Mouse (Mus musculus) heart, adult 2 months (tissue): Measurements from ENCODE around the gene Zfp644. TPM values are rescaled to one million over a fixed set of nuclear protein-coding genes. Genes with fewer than 3 reads are reported as not detected.
A peak's percentile ranks its signal among the peaks of the same experiment; 100 is the strongest.

Experiments used
- DNase-seq, 2 experiments: peaks; one replicate each; pipeline ENCODE4 v3.0.0; 2021
- H3K27ac ChIP-seq: fragments of 200-600 bp; 2 replicates; pipeline ENCODE4 v1.8.1; 2022
- H3K27me3 ChIP-seq: fragments of 200-500 bp; 2 replicates; pipeline ENCODE4 v1.6.1; 2012; ENCODE audit warnings: mild to moderate bottlenecking, low read length, inconsistent platforms, mixed read lengths; ENCODE audit not compliant: control insufficient read depth, insufficient read depth
- H3K36me3 ChIP-seq: fragments of 200-500 bp; 2 replicates; pipeline ENCODE4 v1.6.1; 2012; ENCODE audit warnings: low read length, inconsistent platforms; ENCODE audit not compliant: control insufficient read depth, insufficient read depth
- H3K4me1 ChIP-seq: fragments of 200-500 bp; 2 replicates; pipeline ENCODE4 v1.6.1; 2011; ENCODE audit warnings: low read length; ENCODE audit not compliant: control insufficient read depth, insufficient read depth
- H3K4me3 ChIP-seq: fragments of 200-600 bp; 2 replicates; pipeline ENCODE4 v1.8.1; 2022
- H3K79me2 ChIP-seq: fragments of 200-500 bp; replicated peaks from 2 replicates; pipeline ENCODE4 v1.6.1; 2012; ENCODE audit warnings: mild to moderate bottlenecking, inconsistent platforms, low read length, moderate library complexity, mixed read lengths; ENCODE audit not compliant: control insufficient read depth, insufficient read depth
- H3K9ac ChIP-seq: fragments of 200-500 bp; 2 replicates; pipeline ENCODE4 v1.6.1; 2012; ENCODE audit warnings: low read depth, mild to moderate bottlenecking, control low read depth, inconsistent platforms, low read length, mixed read lengths
- CTCF ChIP-seq: fragments of 200-600 bp; IDR thresholded peaks from 2 replicates; pipeline ENCODE4 v1.8.1; 2022; ENCODE audit warnings: antibody characterized with exemption, mild to moderate bottlenecking, moderate library complexity
- EP300 ChIP-seq: fragments of 200-500 bp; IDR thresholded peaks from 2 replicates; pipeline ENCODE4 v1.6.1; 2011; ENCODE audit warnings: low read depth, low read length, control low read depth; ENCODE audit not compliant: insufficient read depth
- POLR2A ChIP-seq: fragments of 200-500 bp; IDR thresholded peaks from 2 replicates; pipeline ENCODE4 v1.6.1; 2011; ENCODE audit warnings: mild to moderate bottlenecking, low read depth, low read length, control low read depth; ENCODE audit not compliant: insufficient read depth
- WGBS: fragments of 180-500 bp; shearing (Covaris S2); methylation state at CpG from one replicate; pipeline ENCODE4 v1.1.7; 2018; 5-methylcytosine and 5-hydroxymethylcytosine counted together
- intact Hi-C: fragments of 180-260 bp; cut with DNase I; formaldehyde crosslinking; loops from one replicate; pipeline ENCODE4 v1.15.1; 2025
- polyA plus RNA-seq: library from polyadenylated mRNA; depleted of rRNA; stranded (reverse); fragments of >200 nt; gene quantifications from 2 replicates; pipeline ENCODE4 v1.2.3, GENCODE M21; 2012; rRNA removed
- total RNA-seq, 2 experiments: library from RNA; stranded (reverse); gene quantifications; 2 replicates each; pipeline ENCODE4 v1.2.3; 2021

The Zfp644 gene
- total and polyA plus RNA-seq, 3 experiments = 9.5 to 58.9 (median 53.7) TPM

DNA sequence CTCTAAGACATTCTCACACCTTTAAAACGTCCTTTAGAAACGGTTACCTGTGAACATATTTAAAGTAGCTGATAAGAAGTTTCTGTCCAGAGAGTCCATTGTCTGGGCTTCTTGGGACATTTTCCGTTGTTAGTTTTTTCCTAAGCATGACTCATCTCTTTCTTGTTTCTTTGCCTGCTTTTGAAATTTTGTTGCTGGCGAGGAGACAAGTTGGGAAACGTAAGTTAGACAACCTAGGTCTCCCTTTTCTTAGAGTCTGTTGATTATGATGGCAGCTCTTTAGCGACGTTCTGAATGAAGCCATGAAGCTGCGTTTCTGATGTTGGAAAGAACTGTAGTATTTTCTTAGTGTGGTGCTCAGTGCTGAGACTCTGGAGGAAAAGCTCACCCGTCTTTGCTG is 108.1 kb downstream of the Zfp644 start:
- no peak overlapping the region for H3K27ac ChIP-seq
- 75% methylated on average over 9 of the region's 9 CpGs for WGBS
- H3K79me2 ChIP-seq = no peaks in the 10 kb centered on the region
- H3K4me1 ChIP-seq = no peaks in the 10 kb centered on the region
- intact Hi-C loops = no loop called here
- TF ChIP-seq EP300 (no peak), CTCF (no peak), POLR2A (no peak)
- no peak overlapping the region for H3K4me3 ChIP-seq
- H3K27me3 ChIP-seq = no peaks in the 10 kb centered on the region
- no peaks in the 10 kb centered on the region for H3K36me3 ChIP-seq
- DNase-seq = no peak
- H3K9ac ChIP-seq = no peak overlapping the region

DNA sequence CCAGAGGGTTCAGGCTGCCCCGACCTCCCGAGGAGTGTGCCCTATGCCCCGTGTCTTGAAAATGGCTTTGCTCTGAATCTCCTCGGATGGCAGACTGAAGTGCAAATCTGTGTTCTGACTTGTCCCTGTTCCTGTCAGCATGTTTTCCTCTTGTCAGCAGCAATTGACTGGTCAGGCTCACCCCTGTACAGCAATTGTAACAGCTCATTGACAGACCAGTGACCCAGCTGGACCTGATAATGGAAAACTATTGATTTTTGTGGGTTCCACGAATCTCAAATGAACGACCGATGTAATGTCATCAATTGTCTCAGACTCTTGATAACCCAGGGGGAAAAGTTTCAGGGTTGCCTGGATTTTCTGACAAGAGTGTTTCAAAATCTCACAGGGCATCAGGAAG is 116.1 kb downstream of the Zfp644 start:
- no peak for DNase-seq
- no peaks in the 10 kb centered on the region for H3K27me3 ChIP-seq
- no peak overlapping the region for H3K4me3 ChIP-seq
- no peaks in the 10 kb centered on the region for H3K36me3 ChIP-seq
- no peak overlapping the region for H3K27ac ChIP-seq
- TF ChIP-seq POLR2A (no peak), CTCF (no peak), EP300 (no peak)
- 76% methylated on average over 7 of the region's 7 CpGs for WGBS
- H3K79me2 ChIP-seq = no peaks in the 10 kb centered on the region
- no peaks in the 10 kb centered on the region for H3K4me1 ChIP-seq
- H3K9ac ChIP-seq = no peak overlapping the region
- intact Hi-C loops = no loop called here

DNA sequence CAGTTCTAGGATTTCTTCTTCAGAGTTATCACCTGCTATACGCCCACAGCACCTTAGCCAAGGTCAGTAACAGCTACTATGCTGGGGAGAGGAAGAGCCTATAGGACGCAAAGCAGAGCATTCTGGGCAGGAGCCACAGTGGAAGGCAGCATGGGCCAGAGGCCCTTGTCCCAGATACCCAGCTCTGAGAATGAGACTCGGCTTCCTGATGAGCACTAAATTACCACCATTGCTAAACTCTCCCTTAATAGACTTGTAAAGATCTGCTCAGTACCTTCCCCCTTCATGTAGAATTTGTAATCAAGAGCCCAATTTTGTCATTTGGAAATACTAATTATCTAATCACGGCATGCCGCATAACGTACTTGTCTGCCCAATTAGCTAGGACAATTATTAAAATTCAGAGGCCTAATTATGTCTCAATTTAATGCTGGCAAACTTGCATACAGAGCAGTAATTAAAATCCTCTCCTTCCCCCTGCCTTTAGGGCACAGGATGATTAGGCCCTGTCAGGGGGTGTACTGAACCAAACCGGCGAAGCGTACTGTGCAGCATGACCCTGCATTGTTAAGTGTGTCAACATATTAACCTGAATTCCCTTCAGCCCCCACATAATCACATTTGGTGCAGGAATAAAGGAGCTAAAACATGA is 119.7 kb downstream of the Zfp644 start:
- intact Hi-C loops = no loop called here
- 91% methylated on average over 9 of the region's 9 CpGs for WGBS
- Histone ChIP-seq H3K79me2 (no peaks in the 10 kb centered on the region), H3K9ac (no peak overlapping the region), H3K4me3 (no peak overlapping the region), H3K4me1 (peaks cover 3% of the 10 kb centered on the region), H3K27me3 (no peaks in the 10 kb centered on the region; the same call in 1 of the 2 replicates), H3K27ac (no peak overlapping the region), H3K36me3 (no peaks in the 10 kb centered on the region)
- TF ChIP-seq POLR2A (no peak), CTCF (no peak), EP300 (no peak)
- no peak for DNase-seq

DNA sequence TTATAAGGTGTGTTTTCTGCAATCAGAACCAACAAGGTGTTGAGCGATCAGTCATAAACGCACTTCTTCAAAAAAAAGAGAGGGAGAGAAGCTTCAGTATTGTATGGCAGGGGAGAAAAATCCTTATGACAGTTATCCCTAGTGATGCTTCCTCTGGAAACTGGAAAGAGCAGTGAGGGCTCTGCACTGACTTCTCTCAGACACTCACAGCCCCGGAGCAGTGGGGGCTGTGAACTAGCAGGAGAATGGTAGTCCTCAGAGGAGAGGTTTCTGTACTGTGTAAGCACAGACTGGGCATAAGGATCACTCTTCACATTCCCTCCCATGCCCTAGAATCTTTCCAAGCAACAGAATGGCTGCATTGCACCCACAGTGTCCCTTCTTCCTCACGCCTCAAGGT is 122.0 kb downstream of the Zfp644 start:
- Histone ChIP-seq H3K4me3 (peak overlapping the region; percentile 75; the same call in 1 of the 2 replicates), H3K79me2 (no peaks in the 10 kb centered on the region), H3K9ac (no peak overlapping the region), H3K36me3 (no peaks in the 10 kb centered on the region), H3K4me1 (peaks cover 3% of the 10 kb centered on the region), H3K27ac (no peak overlapping the region), H3K27me3 (no peaks in the 10 kb centered on the region; the same call in 1 of the 2 replicates)
- WGBS = 35% methylated on average over 4 of the region's 4 CpGs
- intact Hi-C loops = no loop called here
- no peak for TF ChIP-seq POLR2A
- TF ChIP-seq CTCF = no peak
- TF ChIP-seq EP300 = no peak
- no peak for DNase-seq

DNA sequence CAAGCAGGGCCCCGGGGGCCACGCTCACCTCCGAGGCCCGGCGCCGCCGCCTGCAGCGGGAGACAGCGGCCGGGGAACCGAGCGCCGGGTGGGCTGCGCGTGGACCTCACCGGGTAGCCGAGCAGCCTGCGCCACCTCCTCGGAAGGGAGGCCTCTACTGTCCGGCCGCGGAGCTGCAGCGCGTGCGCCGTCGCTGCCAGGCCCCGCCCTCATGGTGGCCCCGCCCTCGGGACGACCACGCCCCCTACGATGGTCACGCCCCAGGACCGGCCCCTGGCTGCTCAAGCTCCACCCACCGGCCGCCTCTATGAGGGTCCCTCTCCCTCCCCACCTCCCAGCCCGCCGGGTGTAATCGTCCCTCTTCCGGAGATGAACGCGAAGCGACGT is 122.5 kb downstream of the Zfp644 start:
- Histone ChIP-seq H3K27me3 (no peaks in the 10 kb centered on the region; the same call in 1 of the 2 replicates), H3K36me3 (no peaks in the 10 kb centered on the region), H3K4me1 (peaks cover 3% of the 10 kb centered on the region), H3K9ac (peak overlapping the region; percentile 88), H3K4me3 (peak overlapping the region; percentile 75), H3K79me2 (no peaks in the 10 kb centered on the region), H3K27ac (peak overlapping the region; percentile 51)
- TF ChIP-seq POLR2A (no peak), CTCF (peak; percentile 91)
- peak; percentile 86 to 93 for DNase-seq
- WGBS = under 1% methylated on average over 45 of the region's 45 CpGs
- intact Hi-C loops = loop anchor here (5.0 kb wide), 2 partner anchors 112 to 123 kb away; partner anchors contain the start of gene Zfp644

DNA sequence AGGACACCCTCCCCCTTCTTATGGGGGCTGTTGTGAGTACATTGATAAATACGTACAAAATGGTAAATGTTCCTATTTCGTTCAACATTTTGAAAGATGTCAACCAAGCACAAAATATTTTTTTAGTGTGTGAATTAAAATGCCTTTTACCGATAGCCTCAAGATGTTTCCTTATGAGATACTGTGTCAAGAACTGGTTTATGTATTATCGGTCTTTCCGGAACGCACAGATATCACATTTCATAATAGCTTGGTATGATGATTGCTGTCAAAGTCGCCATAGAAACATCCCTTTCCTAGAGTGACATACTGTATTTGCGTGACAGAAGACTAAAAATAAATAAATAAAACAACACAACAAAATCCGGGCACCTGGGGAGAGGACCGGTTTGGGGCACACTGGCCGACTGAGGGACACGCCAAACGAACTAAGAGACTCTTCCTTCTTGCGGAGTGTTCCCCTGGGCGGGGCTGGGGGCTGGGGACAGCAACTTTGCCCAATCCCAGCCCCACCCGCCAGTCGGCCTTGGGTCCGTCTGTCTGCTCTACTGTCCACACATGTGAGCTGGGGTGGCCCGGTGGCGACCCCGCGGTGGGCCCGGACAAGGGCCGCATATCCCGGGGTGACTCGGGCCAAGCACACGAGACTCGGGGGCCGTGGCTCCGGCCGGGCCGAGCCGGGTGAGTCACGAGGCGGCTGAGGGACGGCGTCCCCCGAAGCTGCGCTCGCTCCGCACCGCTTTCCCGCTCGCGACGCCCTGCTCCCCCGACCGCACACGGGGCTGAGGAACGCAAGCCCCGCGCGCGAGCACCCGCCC is 123.1 kb downstream of the Zfp644 start:
- no peaks in the 10 kb centered on the region for H3K36me3 ChIP-seq
- peak overlapping the region; percentile 51 for H3K27ac ChIP-seq
- H3K4me1 ChIP-seq = peaks cover 3% of the 10 kb centered on the region
- H3K79me2 ChIP-seq = no peaks in the 10 kb centered on the region
- H3K4me3 ChIP-seq = peak overlapping the region; percentile 75
- H3K9ac ChIP-seq = peak overlapping the region; percentile 88
- DNase-seq = no peak
- no peaks in the 10 kb centered on the region; the same call in 1 of the 2 replicates for H3K27me3 ChIP-seq
- TF ChIP-seq POLR2A (no peak), EP300 (no peak), CTCF (no peak)
- 7% methylated on average over 55 of the region's 55 CpGs for WGBS
- intact Hi-C loops = loop anchor here (5.0 kb wide), 2 partner anchors 112 to 123 kb away; partner anchors contain the start of gene Zfp644

Other genes with a start within 250 kb of the Zfp644 start
- not detected for gene Barhl2, start 239.1 kb downstream of the Zfp644 start, total RNA-seq
- gene Barhl2, start 239.1 kb downstream of the Zfp644 start, polyA plus RNA-seq = not detected in 2 replicates
- not detected for gene Gm17304, start 88.2 kb downstream of the Zfp644 start, total RNA-seq
- not detected in 2 replicates for gene Gm17304, start 88.2 kb downstream of the Zfp644 start, polyA plus RNA-seq
- gene Hfm1, start 229.0 kb upstream of the Zfp644 start, total RNA-seq = not detected
- gene Hfm1, start 229.0 kb upstream of the Zfp644 start, polyA plus RNA-seq = not detected in 2 replicates